Mouse (Mus musculus): ENCODE data around the gene Ism1. TPM values are rescaled to one million over a fixed set of nuclear protein-coding genes. Genes with fewer than 3 reads are reported as not detected.

Ism1 gene
- polyA plus RNA-seq, 2 experiments = 11.3 to 12.8 TPM

DNA sequence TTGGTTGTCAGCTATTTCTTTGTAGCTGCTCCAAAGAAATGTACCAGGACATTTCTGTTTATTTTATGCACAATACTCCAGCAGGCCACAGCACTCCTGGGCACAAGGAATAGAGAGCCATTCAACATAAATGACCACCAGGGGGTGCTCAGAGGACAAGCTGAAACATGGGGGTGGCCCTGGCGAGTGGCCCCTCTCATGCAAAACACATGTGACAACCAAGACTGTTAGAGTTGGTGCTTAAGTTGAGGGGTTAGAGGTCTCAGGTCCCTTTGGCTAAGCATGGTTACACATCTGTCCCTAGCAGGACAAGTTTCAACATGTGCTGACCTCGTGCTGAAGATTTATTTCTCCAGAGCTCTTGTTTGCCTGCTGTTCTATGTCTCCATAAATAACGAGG, 100.3 kb downstream of the Ism1 start:
- Histone ChIP-seq H3K9me3 (ENCODE audit: control insufficient read depth, low read length) (no peaks in the 10 kb centered on the region), H3K36me3 (ENCODE audit: control insufficient read depth, insufficient read depth, low read length) (no peaks in the 10 kb centered on the region), H3K4me3 (replicated peaks; ENCODE audit: low read length) (no peak overlapping the region), H3K27me3 (ENCODE audit: control insufficient read depth, insufficient read depth, low read length) (no peaks in the 10 kb centered on the region), H3K4me2 (replicated peaks; ENCODE audit: low read depth, low read length, severe bottlenecking) (no peak overlapping the region), H3K4me1 (ENCODE audit: control insufficient read depth, insufficient read depth, low read length) (peaks cover 9% of the 10 kb centered on the region; the same call in 1 of the 2 replicates), H3K9ac (ENCODE audit: low read depth, low read length, severe bottlenecking) (no peak overlapping the region), H3K27ac (replicated peaks; ENCODE audit: low read depth, low read length) (no peak overlapping the region)
- no peak for TF ChIP-seq POLR2A (IDR thresholded peaks at IDR 0.05; ENCODE audit: borderline replicate concordance, extremely low read depth, insufficient read depth, insufficient read length)
- no peak for DNase-seq (ENCODE audit: low spot score)
- 30% methylated on average over 3 of the region's 3 CpGs for WGBS
- no peak for ATAC-seq (ENCODE audit: low FRiP score, low read depth)

DNA sequence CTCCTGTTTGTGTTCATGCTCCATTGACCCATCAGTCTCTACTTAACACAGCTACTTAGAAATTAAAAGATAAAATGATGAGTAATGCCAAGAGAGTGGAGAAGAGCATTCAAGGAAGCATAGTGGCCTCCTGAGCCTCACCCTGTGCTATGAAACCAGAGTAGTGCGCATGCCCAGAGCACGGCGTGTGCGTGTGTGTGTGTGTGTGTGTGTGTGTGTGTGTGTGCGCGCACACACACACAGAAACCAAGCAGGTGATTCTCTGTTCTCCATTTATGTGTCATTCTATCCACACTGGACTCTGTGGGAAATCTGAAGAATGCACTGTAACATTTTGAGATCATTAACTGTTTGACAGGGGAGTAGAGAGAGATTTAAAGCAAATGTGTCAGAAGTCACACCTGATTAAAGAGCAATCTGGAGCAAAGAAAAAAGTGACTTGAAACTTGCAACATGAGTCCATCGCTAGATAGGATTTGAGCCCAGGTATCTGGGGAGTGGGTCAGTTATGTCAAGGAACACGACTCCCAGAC, 105.4 kb downstream of the Ism1 start:
- H3K9ac ChIP-seq (ENCODE audit: low read depth, low read length, severe bottlenecking) = no peak overlapping the region
- WGBS = 82% methylated on average over 8 of the region's 8 CpGs
- H3K4me2 ChIP-seq (replicated peaks; ENCODE audit: low read depth, low read length, severe bottlenecking) = no peak overlapping the region
- H3K27me3 ChIP-seq (ENCODE audit: control insufficient read depth, insufficient read depth, low read length) = no peaks in the 10 kb centered on the region
- no peak overlapping the region for H3K27ac ChIP-seq (replicated peaks; ENCODE audit: low read depth, low read length)
- TF ChIP-seq POLR2A (IDR thresholded peaks at IDR 0.05; ENCODE audit: borderline replicate concordance, extremely low read depth, insufficient read depth, insufficient read length) = no peak
- no peaks in the 10 kb centered on the region for H3K36me3 ChIP-seq (ENCODE audit: control insufficient read depth, insufficient read depth, low read length)
- ATAC-seq (ENCODE audit: low FRiP score, low read depth) (no peak), DNase-seq (ENCODE audit: low spot score) (no peak)
- H3K9me3 ChIP-seq (ENCODE audit: control insufficient read depth, low read length) = no peaks in the 10 kb centered on the region
- H3K4me1 ChIP-seq (ENCODE audit: control insufficient read depth, insufficient read depth, low read length) = no peaks in the 10 kb centered on the region
- no peak overlapping the region for H3K4me3 ChIP-seq (replicated peaks; ENCODE audit: low read length)

DNA sequence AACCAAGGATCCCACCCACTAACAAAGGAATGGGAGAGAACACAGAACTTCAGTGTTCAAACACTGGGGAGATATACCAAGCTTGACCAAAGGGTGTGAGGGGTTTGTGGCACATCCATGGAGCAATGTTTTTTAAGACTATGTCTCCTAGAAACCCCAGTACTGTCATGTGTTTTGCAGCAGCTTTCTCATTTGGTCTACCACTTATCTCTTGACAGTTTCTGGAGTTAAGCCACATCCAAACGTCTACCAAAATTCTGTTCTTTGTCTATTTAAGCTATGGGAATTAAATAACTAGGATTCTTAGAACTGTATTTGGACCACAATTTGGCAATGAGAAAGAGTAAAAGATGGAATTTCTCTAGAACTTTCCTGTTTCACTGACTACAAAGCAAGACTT, 106.5 kb downstream of the Ism1 start:
- no peak overlapping the region for H3K27ac ChIP-seq (replicated peaks; ENCODE audit: low read depth, low read length)
- no peak for TF ChIP-seq POLR2A (IDR thresholded peaks at IDR 0.05; ENCODE audit: borderline replicate concordance, extremely low read depth, insufficient read depth, insufficient read length)
- H3K4me3 ChIP-seq (replicated peaks; ENCODE audit: low read length) = no peak overlapping the region
- no peaks in the 10 kb centered on the region for H3K9me3 ChIP-seq (ENCODE audit: control insufficient read depth, low read length)
- H3K4me2 ChIP-seq (replicated peaks; ENCODE audit: low read depth, low read length, severe bottlenecking) = no peak overlapping the region
- 73% methylated on average over 1 of the region's 1 CpGs for WGBS
- H3K27me3 ChIP-seq (ENCODE audit: control insufficient read depth, insufficient read depth, low read length) = no peaks in the 10 kb centered on the region
- no peak for ATAC-seq (ENCODE audit: low FRiP score, low read depth)
- H3K36me3 ChIP-seq (ENCODE audit: control insufficient read depth, insufficient read depth, low read length) = no peaks in the 10 kb centered on the region
- H3K9ac ChIP-seq (ENCODE audit: low read depth, low read length, severe bottlenecking) = no peak overlapping the region
- H3K4me1 ChIP-seq (ENCODE audit: control insufficient read depth, insufficient read depth, low read length) = no peaks in the 10 kb centered on the region
- DNase-seq (ENCODE audit: low spot score) = no peak

DNA sequence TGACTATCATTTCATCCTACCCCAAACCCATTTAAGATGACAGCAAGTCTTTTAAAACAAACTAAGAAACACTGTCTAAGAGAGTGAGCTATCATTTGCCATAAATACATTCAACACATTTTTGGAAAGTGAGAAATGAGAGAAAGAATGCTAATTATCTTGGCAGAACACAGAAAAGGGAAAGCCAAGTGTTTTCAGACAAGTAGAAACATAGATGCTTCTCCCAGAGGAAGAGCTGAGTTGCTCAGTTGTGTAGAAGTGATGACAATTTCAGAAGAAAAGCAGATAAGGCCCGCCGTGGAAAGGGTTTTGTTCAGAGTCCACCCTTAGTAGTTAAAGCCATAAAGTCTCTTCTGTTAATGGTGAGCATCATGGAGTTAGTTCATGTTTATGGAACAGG, 107.0 kb downstream of the Ism1 start:
- H3K36me3 ChIP-seq (ENCODE audit: control insufficient read depth, insufficient read depth, low read length) = no peaks in the 10 kb centered on the region
- no peak overlapping the region for H3K9ac ChIP-seq (ENCODE audit: low read depth, low read length, severe bottlenecking)
- no peak overlapping the region for H3K4me3 ChIP-seq (replicated peaks; ENCODE audit: low read length)
- H3K27ac ChIP-seq (replicated peaks; ENCODE audit: low read depth, low read length) = no peak overlapping the region
- DNase-seq (ENCODE audit: low spot score) (no peak), ATAC-seq (ENCODE audit: low FRiP score, low read depth) (no peak)
- no peaks in the 10 kb centered on the region for H3K4me1 ChIP-seq (ENCODE audit: control insufficient read depth, insufficient read depth, low read length)
- no peak overlapping the region for H3K4me2 ChIP-seq (replicated peaks; ENCODE audit: low read depth, low read length, severe bottlenecking)
- H3K27me3 ChIP-seq (ENCODE audit: control insufficient read depth, insufficient read depth, low read length) = no peaks in the 10 kb centered on the region
- TF ChIP-seq POLR2A (IDR thresholded peaks at IDR 0.05; ENCODE audit: borderline replicate concordance, extremely low read depth, insufficient read depth, insufficient read length) = no peak
- WGBS = 81% methylated on average over 2 of the region's 2 CpGs
- no peaks in the 10 kb centered on the region for H3K9me3 ChIP-seq (ENCODE audit: control insufficient read depth, low read length)

DNA sequence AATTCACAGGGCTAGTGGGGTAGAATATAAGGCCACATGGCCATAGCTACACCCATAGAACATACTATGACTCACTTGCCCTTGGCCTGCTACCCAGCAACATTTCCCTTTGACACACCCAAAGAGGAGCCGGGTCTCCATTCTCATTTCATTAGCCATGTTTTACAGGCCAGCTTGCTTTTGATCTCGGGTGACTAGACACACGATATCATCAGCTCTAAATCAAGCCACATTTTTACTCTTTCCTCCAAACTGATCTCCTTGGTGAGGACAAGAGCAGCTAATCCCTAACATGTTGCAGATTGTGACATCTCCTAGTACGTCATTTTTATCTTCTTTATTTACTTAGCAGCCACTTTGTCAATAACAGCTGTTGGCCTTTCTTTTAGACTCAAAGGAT, 110.7 kb downstream of the Ism1 start:
- Histone ChIP-seq H3K4me2 (replicated peaks; ENCODE audit: low read depth, low read length, severe bottlenecking) (no peak overlapping the region), H3K4me3 (replicated peaks; ENCODE audit: low read length) (no peak overlapping the region), H3K36me3 (ENCODE audit: control insufficient read depth, insufficient read depth, low read length) (no peaks in the 10 kb centered on the region), H3K9me3 (ENCODE audit: control insufficient read depth, low read length) (no peaks in the 10 kb centered on the region), H3K27me3 (ENCODE audit: control insufficient read depth, insufficient read depth, low read length) (no peaks in the 10 kb centered on the region), H3K4me1 (ENCODE audit: control insufficient read depth, insufficient read depth, low read length) (no peaks in the 10 kb centered on the region), H3K27ac (replicated peaks; ENCODE audit: low read depth, low read length) (no peak overlapping the region), H3K9ac (ENCODE audit: low read depth, low read length, severe bottlenecking) (no peak overlapping the region)
- ATAC-seq (ENCODE audit: low FRiP score, low read depth) = no peak
- no peak for DNase-seq (ENCODE audit: low spot score)
- TF ChIP-seq POLR2A (IDR thresholded peaks at IDR 0.05; ENCODE audit: borderline replicate concordance, extremely low read depth, insufficient read depth, insufficient read length) = no peak
- 43% methylated on average over 4 of the region's 4 CpGs for WGBS

Data from limb, embryonic 14.5 days (tissue).